Mouse (Mus musculus): ENCODE results near the gene Vax1.

GRCm38 (mm10) chr19:59129671-59130070 lies 40.2 kb downstream of the Vax1 start:
- no peak for TF ChIP-seq CTCF (IDR thresholded peaks at IDR 0.05; ENCODE audit: low read depth)
- no peak for TF ChIP-seq EP300 (IDR thresholded peaks at IDR 0.05; ENCODE audit: low read depth)

Measured in heart, postnatal 0 days (tissue).